Mouse (Mus musculus) ES-E14 (cell line): ENCODE data around the gene Cnpy1.

Source experiments
- CHD2 ChIP-seq: IDR thresholded peaks from 2 replicates; pipeline ENCODE4 v1.6.1; 2014; ENCODE audit warnings: mild to moderate bottlenecking, low read depth, low read length, inconsistent platforms
- HCFC1 ChIP-seq: IDR thresholded peaks from 2 replicates; pipeline ENCODE4 v1.6.1; 2012; ENCODE audit warnings: low read length, inconsistent platforms, borderline replicate concordance; ENCODE audit not compliant: insufficient read depth
- MAFK ChIP-seq: IDR thresholded peaks from 2 replicates; pipeline ENCODE4 v1.6.1; 2014; ENCODE audit warnings: mild to moderate bottlenecking, low read depth, low read length, inconsistent platforms; ENCODE audit not compliant: insufficient read depth
- ZC3H11A ChIP-seq: IDR thresholded peaks from 2 replicates; pipeline ENCODE4 v1.6.1; 2012; ENCODE audit warnings: low read depth, mild to moderate bottlenecking, inconsistent platforms, low read length, borderline replicate concordance

GRCm38 (mm10) chr5:28172921-28173670 is 72.5 kb downstream of the Cnpy1 start:
- TF ChIP-seq MAFK, result no peak
- TF ChIP-seq HCFC1, result no peak
- TF ChIP-seq CHD2, result no peak
- no peak for TF ChIP-seq ZC3H11A
